Mouse (Mus musculus) intestine, postnatal 0 days (tissue): ENCODE results near the gene Fmo3. TPM values are rescaled to one million over a fixed set of nuclear protein-coding genes. Genes with fewer than 3 reads are reported as not detected.

ENCODE experiments used
- ATAC-seq: fragments of 200-750 bp; cut with Nextera tagmentation; 2 replicates; pipeline ENCODE4 v1.8.0; 2017; ENCODE audit warnings: mild to moderate bottlenecking, moderate TSS enrichment, moderate library complexity
- H3K27ac ChIP-seq: fragments of 300-500 bp; sonication (generic); 2 replicates; pipeline ENCODE4 v1.5.1; 2014; ENCODE audit warnings: mild to moderate bottlenecking, low read depth, low read length, moderate library complexity
- H3K27me3 ChIP-seq: fragments of 300-500 bp; sonication (generic); replicated peaks from 2 replicates; pipeline ENCODE4 v1.6.1; 2014; ENCODE audit warnings: low read length, mixed read lengths; ENCODE audit not compliant: control insufficient read depth, insufficient read depth
- H3K36me3 ChIP-seq: fragments of 300-500 bp; sonication (generic); 2 replicates; pipeline ENCODE4 v1.6.1; 2014; ENCODE audit warnings: mild to moderate bottlenecking, moderate library complexity; ENCODE audit not compliant: control insufficient read depth, insufficient read depth
- H3K4me1 ChIP-seq: fragments of 300-500 bp; sonication (generic); replicated peaks from 2 replicates; pipeline ENCODE4 v1.6.1; 2014; ENCODE audit warnings: antibody characterized with exemption, low read length, mixed read lengths; ENCODE audit not compliant: control insufficient read depth, insufficient read depth
- H3K4me2 ChIP-seq: fragments of 300-500 bp; sonication (generic); replicated peaks from 2 replicates; pipeline ENCODE4 v1.6.1; 2014; ENCODE audit warnings: low read depth, mild to moderate bottlenecking, moderate library complexity
- H3K4me3 ChIP-seq: fragments of 300-500 bp; sonication (generic); 2 replicates; pipeline ENCODE4 v1.5.1; 2014; ENCODE audit warnings: low read depth, low read length
- H3K9ac ChIP-seq: fragments of 300-500 bp; sonication (generic); 2 replicates; pipeline ENCODE4 v1.6.1; 2014; ENCODE audit warnings: mild to moderate bottlenecking, low read depth, low read length
- H3K9me3 ChIP-seq: fragments of 300-500 bp; sonication (generic); 2 replicates; pipeline ENCODE4 v1.6.1; 2016; ENCODE audit warnings: mixed run types; ENCODE audit not compliant: control insufficient read depth
- CTCF ChIP-seq: sonication (generic); IDR thresholded peaks from 2 replicates; pipeline ENCODE4 v1.5.1; 2016; ENCODE audit warnings: low read depth, mild to moderate bottlenecking, control low read depth, antibody characterized with exemption, moderate library complexity
- WGBS: fragments of 180-500 bp; shearing (Covaris S2); extraction: QIAGEN DNeasy Blood & Tissue Kit; methylation state at CpG from one replicate; pipeline ENCODE4 v1.1.7; 2014; 5-methylcytosine and 5-hydroxymethylcytosine counted together
- polyA plus RNA-seq: library from polyadenylated mRNA; unstranded; fragments of >200 nt; fragmentation: Nextera tagmentation; extraction: Ambion mirVana; gene quantifications from 2 replicates; pipeline ENCODE4 v1.2.1, GENCODE M21; 2015

Gene Fmo3
- polyA plus RNA-seq, 1 experiment from 2014 or later = not detected

DNA sequence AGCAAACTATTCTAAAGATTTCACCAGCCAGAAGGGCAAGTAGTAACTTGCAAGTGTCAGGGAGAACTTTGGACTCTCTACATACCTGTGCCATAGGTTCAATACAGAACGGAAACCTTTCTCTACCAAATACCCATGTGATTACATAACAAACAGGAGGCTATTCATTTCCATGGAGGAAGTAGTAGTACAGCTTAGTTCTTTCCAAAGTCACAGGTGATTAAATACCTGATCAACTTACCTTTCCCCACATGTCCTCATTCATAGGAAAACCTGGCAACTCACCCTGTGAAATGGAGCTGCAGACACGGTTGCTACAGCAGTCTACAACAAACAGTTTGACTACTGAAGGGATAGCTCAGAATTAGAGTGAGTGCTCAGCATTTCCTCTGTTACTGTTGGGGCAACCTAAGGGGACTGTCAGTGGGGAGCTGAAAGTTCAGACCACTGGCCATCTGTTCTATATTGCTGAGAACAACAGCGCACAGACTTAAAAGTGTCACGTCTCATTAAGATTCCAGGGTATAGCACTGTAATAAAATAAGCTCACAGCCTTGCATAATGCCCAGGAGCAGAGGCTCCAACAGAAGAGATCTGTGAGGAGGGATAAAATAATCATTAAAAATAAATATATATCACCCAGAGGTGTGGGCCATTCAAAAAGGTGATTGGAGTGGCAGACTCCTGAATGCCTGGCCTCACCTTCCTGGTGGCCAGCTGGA, 37.3 kb downstream of the Fmo3 start:
- Histone ChIP-seq H3K9ac (no peak overlapping the region), H3K4me2 (no peak overlapping the region), H3K9me3 (no peaks in the 10 kb centered on the region), H3K27ac (no peak overlapping the region), H3K4me3 (no peak overlapping the region), H3K4me1 (no peaks in the 10 kb centered on the region), H3K36me3 (no peaks in the 10 kb centered on the region), H3K27me3 (no peaks in the 10 kb centered on the region)
- ATAC-seq = peak; percentile 69; the same call in 1 of the 2 replicates
- 65% methylated on average over 4 of the region's 4 CpGs for whole genome bisulfite sequencing
- no peak for TF ChIP-seq CTCF

DNA sequence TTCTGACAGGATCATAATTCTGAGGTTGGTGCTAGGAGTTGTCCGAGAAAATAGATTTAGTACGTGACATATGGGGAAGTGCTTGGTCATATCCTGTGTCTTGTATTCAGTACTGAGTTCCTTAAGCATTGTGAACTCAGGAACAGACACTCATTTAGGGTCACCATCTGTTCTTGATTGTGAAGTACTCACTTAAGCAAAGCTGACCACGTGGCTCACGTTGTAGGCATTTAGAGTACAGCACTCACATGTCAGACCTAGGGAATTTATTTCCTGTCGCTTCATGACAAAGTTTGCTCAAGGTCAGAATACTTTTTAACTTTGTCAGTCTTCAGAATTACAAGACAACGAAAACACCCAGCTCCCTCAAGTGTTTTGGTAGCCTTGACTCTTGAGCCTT, 40.6 kb downstream of the Fmo3 start:
- Histone ChIP-seq H3K4me2 (no peak overlapping the region), H3K27ac (no peak overlapping the region), H3K9me3 (no peaks in the 10 kb centered on the region), H3K4me3 (no peak overlapping the region), H3K9ac (no peak overlapping the region), H3K4me1 (no peaks in the 10 kb centered on the region), H3K27me3 (no peaks in the 10 kb centered on the region), H3K36me3 (no peaks in the 10 kb centered on the region)
- no peak for TF ChIP-seq CTCF
- 61% methylated on average over 6 of the region's 6 CpGs for WGBS
- no peak for ATAC-seq

GRCm38 (mm10) chr1:162938696-162939351, 45.5 kb downstream of the Fmo3 start:
- no peaks in the 10 kb centered on the region for H3K27me3 ChIP-seq
- no peak for ATAC-seq
- no peak overlapping the region for H3K9ac ChIP-seq
- no peak overlapping the region for H3K4me2 ChIP-seq
- H3K27ac ChIP-seq = no peak overlapping the region
- no peaks in the 10 kb centered on the region for H3K4me1 ChIP-seq
- no peaks in the 10 kb centered on the region for H3K9me3 ChIP-seq
- H3K4me3 ChIP-seq = no peak overlapping the region
- H3K36me3 ChIP-seq = no peaks in the 10 kb centered on the region
- 64% methylated on average over 4 of the region's 4 CpGs for WGBS
- no peak for TF ChIP-seq CTCF

GRCm38 (mm10) chr1:162937970-162938695, 46.2 kb downstream of the Fmo3 start:
- ATAC-seq = no peak
- no peaks in the 10 kb centered on the region for H3K9me3 ChIP-seq
- no peak overlapping the region for H3K9ac ChIP-seq
- no peaks in the 10 kb centered on the region for H3K36me3 ChIP-seq
- H3K27me3 ChIP-seq = no peaks in the 10 kb centered on the region
- no peak overlapping the region for H3K4me2 ChIP-seq
- H3K4me1 ChIP-seq = no peaks in the 10 kb centered on the region
- WGBS = 73% methylated on average over 5 of the region's 5 CpGs
- no peak for TF ChIP-seq CTCF
- no peak overlapping the region for H3K27ac ChIP-seq
- no peak overlapping the region for H3K4me3 ChIP-seq

GRCm38 (mm10) chr1:162937415-162937814, 46.9 kb downstream of the Fmo3 start, which contains the start of gene Fmo6:
Gene Fmo6, minus strand, starts transcription at chr1:162937515.
- Histone ChIP-seq H3K4me1 (no peaks in the 10 kb centered on the region), H3K36me3 (no peaks in the 10 kb centered on the region), H3K4me2 (no peak within 1 kb of the TSS), H3K27me3 (no peaks in the 10 kb centered on the region), H3K9me3 (no peaks in the 10 kb centered on the region), H3K9ac (no peak within 1 kb of the TSS), H3K4me3 (no peak within 1 kb of the TSS), H3K27ac (no peak within 1 kb of the TSS)
- no peak for ATAC-seq
- TF ChIP-seq CTCF = no peak
- 79% methylated on average over 6 of the region's 6 CpGs for WGBS

- Histone ChIP-seq H3K27me3 (no peaks in the 10 kb centered on the region), H3K4me1 (no peaks in the 10 kb centered on the region), H3K4me3 (no peak overlapping the region), H3K4me2 (no peak overlapping the region), H3K36me3 (no peaks in the 10 kb centered on the region), H3K27ac (no peak overlapping the region), H3K9me3 (no peaks in the 10 kb centered on the region), H3K9ac (no peak overlapping the region)
- no peak for TF ChIP-seq CTCF
- 75% methylated on average over 4 of the region's 4 CpGs for WGBS
- ATAC-seq = no peak
Observed at GRCm38 (mm10) chr1:162934374-162935012, 49.8 kb downstream of the Fmo3 start.
